Mouse (Mus musculus) thymus, adult 2 months (tissue): ENCODE results near the gene C9. TPM values are rescaled to one million over a fixed set of nuclear protein-coding genes. Genes with fewer than 3 reads are reported as not detected.

Experiments
- DNase-seq: peaks from one replicate; pipeline ENCODE4 v3.0.0; 2021
- H3K27ac ChIP-seq: fragments of 200-500 bp; 2 replicates; pipeline ENCODE4 v1.5.1; 2012; ENCODE audit warnings: low read length, control low read depth; ENCODE audit not compliant: control insufficient read depth, insufficient read depth
- H3K27me3 ChIP-seq: fragments of 200-500 bp; 2 replicates; pipeline ENCODE4 v1.6.1; 2012; ENCODE audit warnings: mild to moderate bottlenecking, low read length, moderate library complexity, mixed read lengths; ENCODE audit not compliant: control insufficient read depth, insufficient read depth
- H3K36me3 ChIP-seq: fragments of 200-500 bp; 2 replicates; pipeline ENCODE4 v1.6.1; 2012; ENCODE audit warnings: mild to moderate bottlenecking, low read length, moderate library complexity; ENCODE audit not compliant: control insufficient read depth, insufficient read depth
- H3K4me1 ChIP-seq: fragments of 200-500 bp; replicated peaks from 2 replicates; pipeline ENCODE4 v1.6.1; 2012; ENCODE audit warnings: low read length; ENCODE audit not compliant: control insufficient read depth, insufficient read depth
- H3K4me3 ChIP-seq: fragments of 200-500 bp; 2 replicates; pipeline ENCODE4 v1.5.1; 2012; ENCODE audit warnings: mild to moderate bottlenecking, low read length, control low read depth, moderate library complexity; ENCODE audit not compliant: control insufficient read depth, insufficient read depth
- CTCF ChIP-seq: fragments of 200-500 bp; IDR thresholded peaks from 2 replicates; pipeline ENCODE4 v1.5.1; 2012; ENCODE audit warnings: mild to moderate bottlenecking, control low read depth, low read length, moderate library complexity, borderline replicate concordance; ENCODE audit not compliant: control insufficient read depth, poor library complexity, insufficient read depth; ENCODE audit errors: extremely low read depth
- POLR2A ChIP-seq: fragments of 200-500 bp; IDR thresholded peaks from 2 replicates; pipeline ENCODE4 v1.6.1; 2012; ENCODE audit warnings: mild to moderate bottlenecking, low read length, control low read depth, moderate library complexity; ENCODE audit not compliant: control insufficient read depth, poor library complexity, insufficient read depth; ENCODE audit errors: extremely low read depth
- WGBS: fragments of 180-500 bp; shearing (Covaris S2); methylation state at CpG from one replicate; pipeline ENCODE4 v1.1.7; 2018; 5-methylcytosine and 5-hydroxymethylcytosine counted together
- polyA plus RNA-seq: library from polyadenylated mRNA; depleted of rRNA; stranded (reverse); fragments of >200 nt; gene quantifications from 2 replicates; pipeline ENCODE4 v1.2.3, GENCODE M21; 2012; rRNA removed

The C9 gene
- polyA plus RNA-seq, 1 experiment: not detected

GRCm38 (mm10) chr15:6533858-6534343 lies 88.8 kb downstream of the C9 start:
- Histone ChIP-seq H3K27ac (no peak overlapping the region), H3K4me1 (no peaks in the 10 kb centered on the region), H3K27me3 (no peaks in the 10 kb centered on the region), H3K4me3 (no peak overlapping the region), H3K36me3 (no peaks in the 10 kb centered on the region)
- WGBS: 94% methylated on average over 3 of the region's 3 CpGs
- DNase-seq: no peak
- TF ChIP-seq POLR2A (no peak), CTCF (no peak)

DNA sequence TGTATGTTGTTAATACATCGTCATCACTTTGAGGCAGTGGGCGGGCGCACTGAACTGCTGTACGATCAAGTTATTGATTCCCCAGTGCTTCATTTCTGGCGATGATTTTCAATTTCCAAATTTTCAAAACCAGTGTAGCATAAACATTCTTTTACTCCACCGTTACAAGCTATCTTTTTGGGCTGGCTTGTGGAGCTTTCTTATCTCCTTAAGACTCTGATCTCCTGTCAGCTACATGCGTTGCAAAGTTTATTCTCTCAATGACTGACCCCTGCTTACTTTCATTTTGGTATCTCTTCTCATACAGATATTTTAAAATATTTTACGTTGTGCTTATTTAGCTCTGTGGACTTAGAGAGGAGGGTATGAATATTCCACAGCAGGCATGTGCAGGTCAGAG lies 89.5 kb downstream of the C9 start:
- TF ChIP-seq POLR2A (no peak), CTCF (no peak)
- no peak for DNase-seq
- Histone ChIP-seq H3K27ac (no peak overlapping the region), H3K27me3 (no peaks in the 10 kb centered on the region), H3K4me3 (no peak overlapping the region), H3K4me1 (no peaks in the 10 kb centered on the region), H3K36me3 (no peaks in the 10 kb centered on the region)
- WGBS: 97% methylated on average over 8 of the region's 8 CpGs

DNA sequence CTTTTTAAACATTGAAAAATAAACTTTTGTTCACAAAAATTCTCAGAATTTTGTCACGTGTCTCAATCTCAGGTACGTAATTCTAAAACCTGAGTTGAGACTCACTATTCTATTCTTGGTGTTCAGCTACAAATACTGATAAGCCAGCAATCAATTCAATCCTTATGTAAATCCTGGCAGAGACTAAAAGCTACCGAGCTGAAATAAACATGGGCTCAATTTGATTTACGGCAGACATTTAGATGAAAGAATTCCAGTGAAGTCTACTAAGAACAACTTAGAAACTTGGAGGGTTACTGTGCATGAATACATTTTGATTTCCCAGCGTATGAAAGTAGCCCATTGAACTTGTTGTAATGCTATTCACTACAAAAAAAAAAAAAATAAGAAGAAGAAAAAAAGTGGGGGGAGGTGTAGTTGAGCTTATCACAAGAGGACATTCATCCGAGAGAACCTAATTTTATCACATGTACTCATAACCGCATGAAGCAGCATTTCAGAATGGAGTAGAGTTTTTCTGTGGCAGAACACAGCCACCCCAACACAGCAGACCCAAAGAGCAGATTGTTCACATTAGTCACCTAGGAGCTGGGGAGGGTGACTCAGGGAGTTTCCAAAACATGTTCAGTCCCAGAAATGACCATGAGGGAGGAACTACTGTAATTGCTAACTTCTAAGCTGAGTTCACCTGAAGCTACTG lies 94.7 kb downstream of the C9 start:
- Histone ChIP-seq H3K36me3 (no peaks in the 10 kb centered on the region), H3K4me3 (no peak overlapping the region), H3K27me3 (no peaks in the 10 kb centered on the region), H3K27ac (no peak overlapping the region), H3K4me1 (no peaks in the 10 kb centered on the region)
- DNase-seq: no peak
- WGBS: 52% methylated on average over 7 of the region's 7 CpGs
- TF ChIP-seq POLR2A: no peak
- TF ChIP-seq CTCF: no peak

Other genes with a start within 250 kb of the C9 start
- gene Dab2, start 145.5 kb upstream of the C9 start, polyA plus RNA-seq: 7.0 and 9.4 TPM in 2 replicates
- 141 and 162 TPM in 2 replicates for gene Fyb, start 77.5 kb downstream of the C9 start, polyA plus RNA-seq